Mouse (Mus musculus) skeletal muscle tissue, postnatal 0 days (tissue): ENCODE results near the gene Dennd5a. TPM values are rescaled to one million over a fixed set of nuclear protein-coding genes. Genes with fewer than 3 reads are reported as not detected.

Source experiments
- polyA plus RNA-seq: library from polyadenylated mRNA; unstranded; fragments of >200 nt; fragmentation: Nextera tagmentation; extraction: Ambion mirVana; gene quantifications from 2 replicates; pipeline ENCODE4 v1.2.1, GENCODE M21; 2015

The Dennd5a gene
- polyA plus RNA-seq: 25.9 and 29.2 TPM in 2 replicates

DNA sequence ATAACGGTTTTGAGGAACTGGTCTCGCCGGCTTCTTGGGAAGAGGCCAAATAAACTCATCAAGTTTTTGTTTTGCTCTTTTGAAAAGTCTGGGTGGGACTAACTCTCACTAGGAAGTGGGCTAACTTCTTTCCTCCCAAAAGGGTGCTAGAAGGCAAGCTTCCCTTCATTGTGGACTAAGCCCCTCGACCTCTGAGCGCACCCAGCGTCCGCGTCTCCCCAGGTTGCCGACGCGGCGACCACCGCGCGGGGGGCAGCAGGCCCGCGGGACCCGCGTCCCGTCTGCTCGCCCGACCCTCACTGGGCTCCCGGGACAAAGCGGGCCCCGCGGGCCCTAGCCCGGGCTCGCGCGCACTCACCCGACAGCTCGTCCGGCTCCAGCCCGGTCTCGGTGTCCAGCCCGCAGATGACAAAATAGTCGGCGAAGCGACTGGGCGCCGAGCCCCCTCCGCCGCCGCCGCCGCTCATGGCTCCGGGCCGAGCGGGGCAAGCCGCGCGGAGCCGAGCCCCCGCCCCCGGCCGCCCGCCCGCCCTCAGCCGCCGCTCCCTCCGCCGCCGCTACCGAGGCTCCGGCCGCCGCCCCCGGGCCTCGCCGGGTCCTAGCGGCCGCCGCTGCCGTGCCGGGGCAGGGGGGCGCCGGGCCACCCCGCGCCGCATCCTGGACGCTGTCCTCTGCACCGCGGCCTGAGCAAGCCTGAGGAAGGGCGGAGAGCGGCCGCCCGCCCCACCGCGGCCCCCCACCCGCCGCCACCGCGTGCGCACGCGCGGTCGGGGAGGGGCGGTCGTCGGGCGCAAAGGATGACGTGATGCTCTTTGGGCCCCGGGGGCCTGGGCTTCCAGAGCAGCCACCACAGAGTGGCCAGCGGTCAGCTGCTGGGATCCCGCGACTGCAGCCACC is at the start of gene Dennd5a:
TSS of gene Dennd5a (minus strand) at position 755 of the 897 bp plus-strand sequence.

DNA sequence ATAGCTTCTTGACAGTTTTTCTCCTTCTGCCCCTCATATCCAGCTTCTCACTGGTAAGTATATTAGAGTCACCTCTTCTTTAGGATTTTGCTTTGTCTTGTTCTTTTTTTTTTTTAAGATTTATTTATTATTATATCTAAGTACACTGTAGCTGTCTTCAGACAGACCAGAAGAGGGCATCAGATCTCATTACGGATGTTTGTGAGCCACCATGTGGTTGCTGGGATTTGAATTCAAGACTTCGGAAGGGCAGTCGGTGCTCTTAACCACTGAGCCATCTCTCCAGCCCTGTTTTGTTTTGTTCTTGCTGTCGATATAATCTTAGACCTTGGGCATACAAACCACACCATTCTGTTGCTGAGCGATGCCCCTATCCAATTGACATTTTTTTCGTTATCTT is 26.5 kb upstream of the Dennd5a start, which contains the start of gene Tmem41b:
TSS of gene Tmem41b (minus strand) at position 155 of the 400 bp plus-strand sequence.

DNA sequence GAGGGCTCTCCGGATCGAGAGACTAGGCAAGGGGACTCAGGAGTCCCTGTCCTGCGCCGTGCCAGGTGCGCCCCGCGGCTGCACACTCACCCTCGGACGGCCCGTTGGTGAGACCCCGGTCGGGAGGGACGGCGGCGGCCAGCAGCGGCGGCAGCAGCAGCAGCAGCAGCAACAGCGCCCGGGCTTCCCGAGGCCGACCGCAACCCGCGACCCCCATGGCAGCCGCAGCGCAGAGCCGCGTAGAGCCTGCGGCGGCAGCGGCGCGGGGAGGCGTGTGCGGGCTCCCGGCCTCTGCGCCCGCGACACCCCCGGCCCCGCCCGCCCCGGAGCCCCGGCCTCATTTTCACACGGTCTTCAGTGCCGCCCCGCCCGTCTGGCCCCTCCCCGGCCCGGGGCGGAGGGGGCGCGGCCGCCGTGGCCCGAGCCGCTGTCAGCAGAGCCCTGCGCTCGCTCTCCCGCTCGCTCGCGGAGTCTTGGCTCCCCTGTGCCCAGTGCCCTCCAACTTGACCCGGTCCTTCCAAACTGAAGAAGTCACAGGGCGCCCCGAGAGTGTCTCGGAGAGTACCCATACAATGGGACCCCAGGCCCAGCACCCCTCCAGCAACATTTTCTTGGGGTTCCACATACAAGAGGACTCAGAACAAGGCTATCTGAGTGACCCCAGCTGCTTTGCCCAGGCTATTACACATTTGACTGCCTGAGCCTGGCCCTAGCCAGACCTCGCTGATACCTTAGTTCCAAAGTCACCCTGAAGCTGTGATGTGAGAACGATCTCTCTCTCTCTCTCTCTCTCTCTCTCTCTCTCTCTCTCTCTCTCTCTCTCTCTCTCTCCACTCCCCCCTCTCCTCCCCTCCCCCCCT is 94.7 kb downstream of the Dennd5a start, which contains the start of gene Scube2:
TSS of gene Scube2 (minus strand) at position 310 of the 860 bp plus-strand sequence.

Other genes starting within 250 kb of the Dennd5a start
- 0.44 and 0.49 TPM in 2 replicates for gene BC051019, start 236.6 kb downstream of the Dennd5a start, polyA plus RNA-seq
- gene Ascl3, start 228.7 kb downstream of the Dennd5a start, polyA plus RNA-seq: 0.19 TPM in 1 of 2 replicates, not detected in the other
- gene Tmem9b, start 207.6 kb downstream of the Dennd5a start, polyA plus RNA-seq: 47.4 and 52.1 TPM in 2 replicates
- gene Nrip3, start 178.4 kb downstream of the Dennd5a start, polyA plus RNA-seq: 0.18 and 0.32 TPM in 2 replicates
- 6.3 and 7.3 TPM in 2 replicates for gene Scube2, start 94.8 kb downstream of the Dennd5a start, polyA plus RNA-seq
- gene Tmem41b, start 26.5 kb upstream of the Dennd5a start, polyA plus RNA-seq: 48.1 and 53.4 TPM in 2 replicates
- gene Ipo7, start 57.8 kb upstream of the Dennd5a start, polyA plus RNA-seq: 24.7 and 29.8 TPM in 2 replicates
- 5.6 and 5.8 TPM in 2 replicates for gene Zfp143, start 100.7 kb upstream of the Dennd5a start, polyA plus RNA-seq
- 7.1 and 7.8 TPM in 2 replicates for gene Wee1, start 161.6 kb upstream of the Dennd5a start, polyA plus RNA-seq